Mouse (Mus musculus) T-helper 1 cell (primary cell): ENCODE measurements around the gene Spata18.

ENCODE experiments used
- in situ Hi-C: fragments of 300-600 bp; cut with MboI, MseI; formaldehyde crosslinking; loops from one replicate; pipeline ENCODE4 v1.15.1; 2025; ENCODE audit warnings: high pct_unique_total_duplicates

The Spata18 gene

GRCm38 (mm10) chr5:73651855-73652201 is 649 bp downstream of the Spata18 start:
- in situ Hi-C loops, result no loop called here

GRCm38 (mm10) chr5:73666695-73667094 is 15.5 kb downstream of the Spata18 start:
- in situ Hi-C loops, result no loop called here

GRCm38 (mm10) chr5:73667877-73668276 is 16.7 kb downstream of the Spata18 start:
- in situ Hi-C loops, result no loop called here

- in situ Hi-C loops, result no loop called here
Observed at GRCm38 (mm10) chr5:73669386-73669785, 18.2 kb downstream of the Spata18 start.

GRCm38 (mm10) chr5:73675604-73676003 is 24.4 kb downstream of the Spata18 start:
- in situ Hi-C loops, result no loop called here

- in situ Hi-C loops, result no loop called here
Observed at GRCm38 (mm10) chr5:73676626-73677025, 25.4 kb downstream of the Spata18 start.

GRCm38 (mm10) chr5:73683221-73683620 is 32.0 kb downstream of the Spata18 start:
- in situ Hi-C loops, result no loop called here

- in situ Hi-C loops, result no loop called here
Observed at GRCm38 (mm10) chr5:73683706-73684409, 32.7 kb downstream of the Spata18 start.

- in situ Hi-C loops, result no loop called here
Observed at GRCm38 (mm10) chr5:73686149-73686548, 35.0 kb downstream of the Spata18 start.

GRCm38 (mm10) chr5:73688576-73688975 is 37.4 kb downstream of the Spata18 start:
- in situ Hi-C loops, result no loop called here

GRCm38 (mm10) chr5:73690146-73690545 is 39.0 kb downstream of the Spata18 start:
- in situ Hi-C loops, result no loop called here

GRCm38 (mm10) chr5:73691723-73692520 is 40.7 kb downstream of the Spata18 start:
- in situ Hi-C loops, result no loop called here

- in situ Hi-C loops, result no loop called here
Observed at GRCm38 (mm10) chr5:73693778-73694177, 42.6 kb downstream of the Spata18 start.

- in situ Hi-C loops, result no loop called here
Observed at GRCm38 (mm10) chr5:73694254-73695015, 43.3 kb downstream of the Spata18 start.

- in situ Hi-C loops, result no loop called here
Observed at GRCm38 (mm10) chr5:73697700-73698099, 46.5 kb downstream of the Spata18 start.

- in situ Hi-C loops, result no loop called here
Observed at GRCm38 (mm10) chr5:73701063-73701890, 50.1 kb downstream of the Spata18 start.

- in situ Hi-C loops, result no loop called here
Observed at GRCm38 (mm10) chr5:73701946-73702710, 50.9 kb downstream of the Spata18 start.

GRCm38 (mm10) chr5:73703096-73703495 is 51.9 kb downstream of the Spata18 start:
- in situ Hi-C loops, result no loop called here

GRCm38 (mm10) chr5:73704263-73704662 is 53.1 kb downstream of the Spata18 start:
- in situ Hi-C loops, result no loop called here

- in situ Hi-C loops, result no loop called here
Observed at GRCm38 (mm10) chr5:73704757-73705156, 53.6 kb downstream of the Spata18 start.

- in situ Hi-C loops, result no loop called here
Observed at GRCm38 (mm10) chr5:73705290-73705689, 54.1 kb downstream of the Spata18 start.
